Mouse (Mus musculus): ENCODE measurements around the gene Stx1b. TPM values are rescaled to one million over a fixed set of nuclear protein-coding genes. Genes with fewer than 3 reads are reported as not detected.

Stx1b gene
- polyA plus RNA-seq, 2 experiments from 2014 or later: not detected

Other genes with a start within 250 kb of the Stx1b start
- gene Ccdc189, start 236.0 kb downstream of the Stx1b start, polyA plus RNA-seq (2017; shearing (Covaris generic)): under 1 TPM; 0.56 to 0.70 TPM
- gene Rnf40, start 235.8 kb downstream of the Stx1b start, polyA plus RNA-seq (2017; shearing (Covaris generic)): 10 to 100 TPM; 26.3 to 45.6 TPM
- gene Zfp629, start 208.8 kb downstream of the Stx1b start, polyA plus RNA-seq (2017; shearing (Covaris generic)): under 1 TPM; 0.16 to 0.56 TPM
- gene Bcl7c, start 115.6 kb downstream of the Stx1b start, polyA plus RNA-seq (2017; shearing (Covaris generic)): 1 to 10 TPM; 3.2 to 5.5 TPM
- gene Ctf1, start 111.8 kb downstream of the Stx1b start, polyA plus RNA-seq (2017; shearing (Covaris generic)): not detected
- not detected for gene Ctf2, start 92.4 kb downstream of the Stx1b start, polyA plus RNA-seq (2017; shearing (Covaris generic))
- gene Fbxl19, start 80.0 kb downstream of the Stx1b start, polyA plus RNA-seq (2017; shearing (Covaris generic)): under 1 TPM; 0.12 to 0.62 TPM
- gene Orai3, start 54.7 kb downstream of the Stx1b start, polyA plus RNA-seq (2017; shearing (Covaris generic)): 10 to 100 TPM; 12.8 to 15.4 TPM
- gene Setd1a, start 47.9 kb downstream of the Stx1b start, polyA plus RNA-seq (2017; shearing (Covaris generic)): 1 to 10 TPM; 5.8 to 6.6 TPM
- under 1 TPM; 0.65 to 0.99 TPM for gene Gm49388, start 38.9 kb downstream of the Stx1b start, polyA plus RNA-seq (2017; shearing (Covaris generic))
- 1 to 10 TPM; 3.9 to 6.8 TPM for gene Hsd3b7, start 23.9 kb downstream of the Stx1b start, polyA plus RNA-seq (2017; shearing (Covaris generic))
- gene Stx4a, start 255 bp downstream of the Stx1b start, polyA plus RNA-seq (2017; shearing (Covaris generic)): 100 to 1,000 TPM in 1 of 2 experiments, 10 to 100 TPM in 1; 62.0 to 110 TPM
- 10 to 100 TPM; 25.1 to 29.0 TPM for gene Zfp646, start 51.7 kb upstream of the Stx1b start, polyA plus RNA-seq (2017; shearing (Covaris generic))
- gene Zfp668, start 52.3 kb upstream of the Stx1b start, polyA plus RNA-seq (2017; shearing (Covaris generic)): 10 to 100 TPM in 1 of 2 experiments, 1 to 10 TPM in 1; 9.0 to 10.6 TPM
- 1 to 10 TPM in 1 of 2 experiments, under 1 TPM in 1; 0.85 to 1.2 TPM for gene Prss53, start 66.4 kb upstream of the Stx1b start, polyA plus RNA-seq (2017; shearing (Covaris generic))
- gene Gm21974, start 70.9 kb upstream of the Stx1b start, polyA plus RNA-seq (2017; shearing (Covaris generic)): not detected
- gene Vkorc1, start 71.1 kb upstream of the Stx1b start, polyA plus RNA-seq (2017; shearing (Covaris generic)): 10 to 100 TPM; 43.3 to 58.0 TPM
- gene Bckdk, start 79.5 kb upstream of the Stx1b start, polyA plus RNA-seq (2017; shearing (Covaris generic)): 100 to 1,000 TPM in 1 of 2 experiments, 10 to 100 TPM in 1; 59.0 to 108 TPM
- gene Kat8, start 88.0 kb upstream of the Stx1b start, polyA plus RNA-seq (2017; shearing (Covaris generic)): 10 to 100 TPM; 39.8 to 41.9 TPM
- not detected for gene Prss8, start 105.6 kb upstream of the Stx1b start, polyA plus RNA-seq (2017; shearing (Covaris generic))
- 1 to 10 TPM; 2.5 to 4.3 TPM for gene Prss36, start 122.2 kb upstream of the Stx1b start, polyA plus RNA-seq (2017; shearing (Covaris generic))
- 10 to 100 TPM; 59.4 to 88.7 TPM for gene Fus, start 142.9 kb upstream of the Stx1b start, polyA plus RNA-seq (2017; shearing (Covaris generic))
- 100 to 1,000 TPM; 247 to 260 TPM for gene Pycard, start 169.3 kb upstream of the Stx1b start, polyA plus RNA-seq (2017; shearing (Covaris generic))
- gene Trim72, start 179.4 kb upstream of the Stx1b start, polyA plus RNA-seq (2017; shearing (Covaris generic)): not detected
- gene Itgam, start 238.1 kb upstream of the Stx1b start, polyA plus RNA-seq (2017; shearing (Covaris generic)): under 1 TPM; 0.56 to 0.70 TPM
- not detected for gene Gm49368, start 238.1 kb upstream of the Stx1b start, polyA plus RNA-seq (2017; shearing (Covaris generic))